ENCODE assay signal across 24 mouse cellular contexts in genomic region chr15:85405567-85405966, GRCm38 (mm10).
DNase-seq lines count a peak whose midpoint lies in the region; ATAC-seq and TF ChIP-seq lines count a peak whose summit lies in the region.
"Had no signal": no experiment of that assay in that cellular context is flagged by ENCODE, and none has a peak within 500 bp of the region (broad histone marks: within the 10 kb centered on the region; RNA-seq: fewer than 3 reads in every experiment).

No protein-coding gene starts in this region.

- H3K4me3 ChIP-seq in forebrain, embryonic 12.5 days (replicated peaks) = no peak overlapping the region
- H3K4me3 ChIP-seq in forebrain, postnatal 0 days (ENCODE audit: low read depth, low read length) = no peak overlapping the region
- H3K4me3 ChIP-seq in midbrain, embryonic 10.5 days = no peak overlapping the region
- no peak overlapping the region for H3K4me3 ChIP-seq in midbrain, embryonic 14.5 days (replicated peaks; ENCODE audit: low read depth, low read length)
- H3K4me3 ChIP-seq: heart, adult 2 months; heart, embryonic 13.5 days; hindbrain, embryonic 12.5 days; limb, embryonic 10.5 days; liver, embryonic 15.5 days; neural tube, embryonic 15.5 days had no signal

- no peak for DNase-seq in forebrain, postnatal 0 days
- DNase-seq in midbrain, embryonic 10.5 days (ENCODE audit: low spot score) = no peak
- DNase-seq in midbrain, embryonic 14.5 days = no peak
- DNase-seq in adipocyte (ENCODE audit: low spot score) (peak; percentile 14), MN1 (ENCODE audit: low spot score) (no peak)
- peak; percentile 21 for DNase-seq in lung, postnatal 10 days
- DNase-seq in adrenal gland, adult (ENCODE audit: inconsistent age in 2 of 2, low spot score in 1 of 2) = no peak
- DNase-seq: adrenal gland, adult 2 months; cerebellum, adult 11 months; cerebellum, postnatal 14 days; gastrocnemius, postnatal 25 days; heart, adult 2 months; kidney, adult 18-20 months; liver; right cerebral cortex, adult 18-20 months; thymus, adult 18-20 months had no signal

- ATAC-seq in forebrain, embryonic 12.5 days (ENCODE audit: low FRiP score) = no peak
- no peak for ATAC-seq in forebrain, postnatal 0 days
- no peak for ATAC-seq in midbrain, embryonic 14.5 days (ENCODE audit: low FRiP score, low TSS enrichment)
- ATAC-seq: inflammation-experienced regulatory T-cells, adult 6 months had no signal

- H3K36me3 ChIP-seq in forebrain, embryonic 12.5 days (replicated peaks) = peaks cover 3% of the 10 kb centered on the region; the same call in 1 of the 2 replicates
- H3K36me3 ChIP-seq in forebrain, postnatal 0 days (ENCODE audit: insufficient read depth) = peaks cover 6% of the 10 kb centered on the region; the same call in 1 of the 2 replicates
- peaks cover 13% of the 10 kb centered on the region for H3K36me3 ChIP-seq in midbrain, embryonic 10.5 days
- H3K36me3 ChIP-seq in midbrain, embryonic 14.5 days (ENCODE audit: control insufficient read depth, insufficient read depth, low read length) = no peaks in the 10 kb centered on the region

- no peak overlapping the region for H3K9ac ChIP-seq in forebrain, embryonic 12.5 days
- no peak overlapping the region for H3K9ac ChIP-seq in forebrain, postnatal 0 days
- H3K9ac ChIP-seq in midbrain, embryonic 14.5 days (replicated peaks; ENCODE audit: low read length) = no peak overlapping the region
- H3K9ac ChIP-seq: heart, embryonic 13.5 days; hindbrain, embryonic 12.5 days; liver, embryonic 15.5 days; neural tube, embryonic 15.5 days had no signal

- no peak overlapping the region for H3K4me2 ChIP-seq in forebrain, embryonic 12.5 days
- H3K4me2 ChIP-seq in forebrain, postnatal 0 days (ENCODE audit: low read depth) = no peak overlapping the region
- no peak overlapping the region for H3K4me2 ChIP-seq in midbrain, embryonic 14.5 days (ENCODE audit: low read length)
- H3K4me2 ChIP-seq: heart, embryonic 13.5 days; hindbrain, embryonic 12.5 days; liver, embryonic 15.5 days; neural tube, embryonic 15.5 days had no signal

- H3K9me3 ChIP-seq in forebrain, embryonic 12.5 days = no peaks in the 10 kb centered on the region
- no peaks in the 10 kb centered on the region for H3K9me3 ChIP-seq in forebrain, postnatal 0 days (ENCODE audit: low read length)
- no peaks in the 10 kb centered on the region for H3K9me3 ChIP-seq in midbrain, embryonic 10.5 days (replicated peaks)
- H3K9me3 ChIP-seq in midbrain, embryonic 14.5 days (ENCODE audit: control insufficient read depth, low read length) = no peaks in the 10 kb centered on the region
- H3K9me3 ChIP-seq: heart, embryonic 13.5 days; hindbrain, embryonic 12.5 days; limb, embryonic 10.5 days; liver, embryonic 15.5 days; neural tube, embryonic 15.5 days had no signal

- peaks cover 23% of the 10 kb centered on the region for H3K4me1 ChIP-seq in forebrain, embryonic 12.5 days
- peaks cover 20% of the 10 kb centered on the region; the same call in 1 of the 2 replicates for H3K4me1 ChIP-seq in forebrain, postnatal 0 days (ENCODE audit: insufficient read depth)
- peaks cover 15% of the 10 kb centered on the region for H3K4me1 ChIP-seq in midbrain, embryonic 10.5 days
- H3K4me1 ChIP-seq in midbrain, embryonic 14.5 days (ENCODE audit: control insufficient read depth, insufficient read depth, low read length) = peaks cover 10% of the 10 kb centered on the region; the same call in 1 of the 2 replicates
- H3K4me1 ChIP-seq: limb, embryonic 10.5 days; liver, embryonic 15.5 days had no signal

- 79% methylated on average over 3 of the region's 3 CpGs for WGBS in forebrain, embryonic 12.5 days
- 65% methylated on average over 3 of the region's 3 CpGs for WGBS in forebrain, postnatal 0 days
- 84% methylated on average over 3 of the region's 3 CpGs for WGBS in midbrain, embryonic 10.5 days
- WGBS in midbrain, embryonic 14.5 days = 79% methylated on average over 3 of the region's 3 CpGs

- peak overlapping the region; percentile 21; the same call in 1 of the 2 replicates for H3K27ac ChIP-seq in forebrain, embryonic 12.5 days
- H3K27ac ChIP-seq in forebrain, postnatal 0 days (ENCODE audit: low read depth, low read length) = no peak overlapping the region
- 0 out of 2 replicates have a peak overlapping the region, but pooled peaks have one; percentile 13 for H3K27ac ChIP-seq in midbrain, embryonic 10.5 days (replicated peaks)
- H3K27ac ChIP-seq in midbrain, embryonic 14.5 days (replicated peaks; ENCODE audit: low read depth, low read length) = no peak overlapping the region
- H3K27ac ChIP-seq: heart, adult 2 months; heart, embryonic 13.5 days; hindbrain, embryonic 12.5 days; kidney, postnatal 0 days; limb, embryonic 10.5 days; liver, embryonic 15.5 days had no signal

- no peak for TF ChIP-seq CTCF in forebrain, postnatal 0 days (IDR thresholded peaks at IDR 0.05; ENCODE audit: low read depth)

- H3K27me3 ChIP-seq in forebrain, embryonic 12.5 days = no peaks in the 10 kb centered on the region
- no peaks in the 10 kb centered on the region for H3K27me3 ChIP-seq in forebrain, postnatal 0 days (ENCODE audit: insufficient read depth, low read length)
- H3K27me3 ChIP-seq in midbrain, embryonic 10.5 days (ENCODE audit: low read depth, poor library complexity, severe bottlenecking) = no peaks in the 10 kb centered on the region
- H3K27me3 ChIP-seq in midbrain, embryonic 14.5 days (ENCODE audit: control insufficient read depth, insufficient read depth, low read length) = no peaks in the 10 kb centered on the region
- H3K27me3 ChIP-seq: heart, embryonic 13.5 days; hindbrain, embryonic 12.5 days; liver, embryonic 15.5 days; neural tube, embryonic 15.5 days had no signal

Comparison
In these comparisons a context has a peak if more than half of its experiments do, and no peak if none do; other contexts are left out.
1. H3K27ac ChIP-seq: peak in forebrain, embryonic 12.5 days (single experiment) and midbrain, embryonic 10.5 days (single experiment); none in forebrain, postnatal 0 days (single experiment) and midbrain, embryonic 14.5 days (single experiment).
2. DNase-seq: peak in adipocyte (single experiment) and lung, postnatal 10 days (single experiment); none in forebrain, postnatal 0 days (single experiment), midbrain, embryonic 10.5 days (single experiment), midbrain, embryonic 14.5 days (single experiment), adrenal gland, adult (0 of 2) and MN1 (single experiment).